Mouse (Mus musculus) heart, embryonic 10.5 days (tissue): ENCODE measurements around the gene Arhgap45. TPM values are rescaled to one million over a fixed set of nuclear protein-coding genes. Genes with fewer than 3 reads are reported as not detected.
"Not testable (repeated sequence)": the region's sequence is repeated elsewhere in the genome, so short reads cannot be mapped to it uniquely, and the experiment has no call there.

ENCODE experiments used
- DNase-seq: peaks from one replicate; pipeline ENCODE4 v3.0.0-alpha.2; 2017; ENCODE audit warnings: low spot score
- H3K27ac ChIP-seq: fragments of 300-500 bp; sonication (generic); 2 replicates; pipeline ENCODE4 v1.5.1; 2016; ENCODE audit warnings: mild to moderate bottlenecking
- H3K27me3 ChIP-seq: fragments of 300-500 bp; sonication (generic); 2 replicates; pipeline ENCODE4 v1.6.1; 2016; ENCODE audit warnings: mild to moderate bottlenecking; ENCODE audit not compliant: poor library complexity, insufficient read depth, severe bottlenecking
- H3K36me3 ChIP-seq: fragments of 300-500 bp; sonication (generic); 2 replicates; pipeline ENCODE4 v1.6.1; 2016; ENCODE audit warnings: mild to moderate bottlenecking, moderate library complexity
- H3K4me1 ChIP-seq: fragments of 300-500 bp; sonication (generic); 2 replicates; pipeline ENCODE4 v1.6.1; 2016; ENCODE audit warnings: mild to moderate bottlenecking
- H3K4me3 ChIP-seq: fragments of 300-500 bp; sonication (generic); 2 replicates; pipeline ENCODE4 v1.5.1; 2016; ENCODE audit warnings: mild to moderate bottlenecking, moderate library complexity
- H3K9me3 ChIP-seq: fragments of 300-500 bp; sonication (generic); 2 replicates; pipeline ENCODE4 v1.6.1; 2016; ENCODE audit warnings: mild to moderate bottlenecking, moderate library complexity
- WGBS: fragments of 180-500 bp; shearing (Covaris S2); methylation state at CpG from one replicate; pipeline ENCODE4 v1.1.7; 2016; 5-methylcytosine and 5-hydroxymethylcytosine counted together
- polyA plus RNA-seq: library from polyadenylated mRNA; unstranded; fragments of >200 nt; fragmentation: Nextera tagmentation; extraction: Ambion mirVana; gene quantifications from 2 replicates; pipeline ENCODE4 v1.2.1, GENCODE M21; 2016

Gene Arhgap45
- polyA plus RNA-seq, 1 experiment from 2014 or later, result 16.7 TPM

GRCm38 (mm10) chr10:80033511-80034391 lies 17.3 kb downstream of the Arhgap45 start:
- no peaks in the 10 kb centered on the region for H3K27me3 ChIP-seq
- 27% methylated on average over 9 of the region's 9 CpGs for WGBS
- no peak for DNase-seq
- H3K36me3 ChIP-seq, result peaks cover 68% of the 10 kb centered on the region
- H3K9me3 ChIP-seq, result no peaks in the 10 kb centered on the region
- H3K4me1 ChIP-seq, result peaks cover 61% of the 10 kb centered on the region
- H3K4me3 ChIP-seq, result peak overlapping the region; percentile 20; the same call in 1 of the 2 replicates
- peak overlapping the region; percentile 78 for H3K27ac ChIP-seq

- Histone ChIP-seq H3K4me1 (peaks cover 67% of the 10 kb centered on the region), H3K36me3 (peaks cover 56% of the 10 kb centered on the region), H3K27ac (peak overlapping the region; percentile 48; the same call in 1 of the 2 replicates), H3K9me3 (no peaks in the 10 kb centered on the region), H3K4me3 (no peak overlapping the region), H3K27me3 (no peaks in the 10 kb centered on the region)
- WGBS, result 66% methylated on average over 8 of the region's 8 CpGs
- DNase-seq, result no peak
These were observed 18.7 kb downstream of the Arhgap45 start for GRCm38 (mm10) chr10:80035148-80035547.

GRCm38 (mm10) chr10:80035686-80036085 lies 19.2 kb downstream of the Arhgap45 start:
- Histone ChIP-seq H3K27ac (peak overlapping the region; percentile 48; the same call in 1 of the 2 replicates), H3K4me3 (no peak overlapping the region), H3K27me3 (no peaks in the 10 kb centered on the region), H3K9me3 (no peaks in the 10 kb centered on the region), H3K4me1 (peaks cover 67% of the 10 kb centered on the region), H3K36me3 (peaks cover 51% of the 10 kb centered on the region)
- no peak for DNase-seq
- WGBS, result 87% methylated on average over 5 of the region's 5 CpGs

DNA sequence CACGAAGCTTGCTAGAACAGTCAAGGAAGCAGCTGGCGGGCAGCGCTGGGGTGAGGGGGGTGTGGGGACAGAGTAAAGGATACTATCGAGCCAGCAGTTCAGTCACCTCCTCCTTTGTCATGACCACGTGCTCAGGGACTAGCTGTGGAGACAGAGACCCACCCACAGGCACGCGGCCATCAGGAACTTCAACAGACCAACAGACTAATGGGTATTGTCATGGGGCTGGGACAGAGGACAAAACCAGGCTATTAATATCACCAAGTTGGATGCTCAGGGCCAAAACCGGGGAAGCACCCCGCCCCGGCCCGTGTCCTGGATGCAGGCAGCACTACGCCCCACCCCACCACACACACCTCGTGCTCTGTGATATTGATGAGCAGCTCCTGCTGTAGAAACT lies 20.4 kb downstream of the Arhgap45 start:
- Histone ChIP-seq H3K27ac (no peak overlapping the region), H3K4me1 (peaks cover 61% of the 10 kb centered on the region), H3K36me3 (peaks cover 44% of the 10 kb centered on the region), H3K27me3 (no peaks in the 10 kb centered on the region), H3K9me3 (no peaks in the 10 kb centered on the region), H3K4me3 (0 out of 2 replicates have a peak overlapping the region, but pooled peaks have one; percentile 12)
- DNase-seq, result no peak
- WGBS, result 93% methylated on average over 13 of the region's 13 CpGs

DNA sequence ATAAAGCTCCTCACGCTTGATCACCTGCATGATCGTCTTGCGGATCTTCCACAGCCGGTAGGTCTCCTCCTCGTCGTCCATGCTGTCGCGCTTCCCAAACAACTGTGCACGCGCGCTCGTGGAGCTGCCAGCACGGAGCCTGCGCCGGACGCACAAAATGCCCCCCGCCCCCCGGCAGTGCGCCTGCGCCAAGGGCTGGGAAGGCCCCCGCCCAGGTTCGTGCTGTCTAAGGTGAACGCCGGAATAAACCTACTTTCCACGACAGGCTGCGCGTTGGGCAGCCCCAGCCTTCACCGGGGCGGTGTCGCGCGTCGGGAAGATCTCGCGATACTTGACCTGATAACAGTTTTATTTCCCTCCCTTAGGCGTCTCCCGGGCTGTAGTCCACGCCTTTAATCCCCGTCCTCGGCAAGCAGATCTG lies 23.1 kb downstream of the Arhgap45 start, which contains the start of gene Polr2e:
Gene Polr2e, minus strand, starts transcription at position 237 of the 421 bp plus-strand sequence.
- peak within 1 kb of the TSS; percentile 82 for H3K4me3 ChIP-seq
- H3K4me1 ChIP-seq, result peaks cover 38% of the 10 kb centered on the region
- no peaks in the 10 kb centered on the region for H3K9me3 ChIP-seq
- peak; percentile 98 for DNase-seq
- H3K36me3 ChIP-seq, result peaks cover 41% of the 10 kb centered on the region
- peak within 1 kb of the TSS; percentile 87 for H3K27ac ChIP-seq
- H3K27me3 ChIP-seq, result no peaks in the 10 kb centered on the region
- under 1% methylated on average over 40 of the region's 40 CpGs for WGBS

- not testable (repeated sequence) for H3K9me3 ChIP-seq, H3K4me3 ChIP-seq, DNase-seq, H3K27me3 ChIP-seq
- 82% methylated on average over 8 of the region's 8 CpGs for WGBS
- peaks cover 21% of the 10 kb centered on the region for H3K36me3 ChIP-seq
- 0 out of 2 replicates have a peak overlapping the region, but pooled peaks have one; percentile 0 for H3K27ac ChIP-seq
- peaks cover 22% of the 10 kb centered on the region for H3K4me1 ChIP-seq
These were observed 25.1 kb downstream of the Arhgap45 start for GRCm38 (mm10) chr10:80041409-80042060.

DNA sequence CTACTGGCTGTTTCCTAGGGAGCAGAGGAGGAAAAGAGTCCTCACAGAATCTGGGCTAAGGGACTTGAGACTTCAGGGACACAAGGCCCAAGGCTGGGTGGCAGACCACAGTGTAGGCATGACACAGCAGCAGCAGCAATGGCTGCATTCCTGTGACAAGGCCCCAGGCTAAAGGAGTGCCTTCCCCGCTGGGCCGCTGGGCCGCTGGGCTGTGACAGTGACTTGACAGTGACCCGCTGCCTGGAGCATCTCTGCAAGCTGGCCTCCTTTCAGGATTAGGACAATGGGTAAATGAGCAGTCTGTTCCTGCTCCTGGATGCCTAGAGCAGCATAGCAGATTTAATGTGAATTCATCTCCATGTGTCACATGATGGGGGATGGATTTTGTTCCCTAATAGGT lies 27.6 kb downstream of the Arhgap45 start:
- H3K27ac ChIP-seq, result peak overlapping the region; percentile 65; the same call in 1 of the 2 replicates
- H3K36me3 ChIP-seq, result no peaks in the 10 kb centered on the region
- H3K27me3 ChIP-seq, result no peaks in the 10 kb centered on the region
- no peak overlapping the region for H3K4me3 ChIP-seq
- peaks cover 29% of the 10 kb centered on the region for H3K4me1 ChIP-seq
- H3K9me3 ChIP-seq, result no peaks in the 10 kb centered on the region
- WGBS, result 38% methylated on average over 4 of the region's 4 CpGs
- DNase-seq, result no peak

DNA sequence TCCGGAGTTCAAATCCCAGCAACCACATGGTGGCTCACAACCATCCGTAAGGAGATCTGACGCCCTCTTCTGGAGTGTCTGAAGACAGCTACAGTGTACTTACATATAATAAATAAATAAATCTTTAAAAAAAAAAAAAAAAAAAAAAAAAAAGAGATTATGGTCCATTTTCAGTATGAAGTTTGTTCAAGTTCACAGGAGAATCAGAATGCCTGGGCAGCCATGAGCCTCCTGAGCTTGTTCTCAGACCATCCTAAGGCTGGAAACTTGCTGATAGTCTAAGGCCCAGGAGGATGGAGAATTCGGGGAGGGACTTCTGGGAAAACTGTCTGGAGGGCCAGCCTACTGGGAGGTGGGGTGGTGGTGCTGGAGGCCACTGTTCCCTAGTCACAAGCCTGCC lies 28.9 kb downstream of the Arhgap45 start:
- not testable (repeated sequence) for H3K36me3 ChIP-seq, DNase-seq, H3K9me3 ChIP-seq, H3K4me3 ChIP-seq, H3K27me3 ChIP-seq, H3K27ac ChIP-seq
- 68% methylated on average over 4 of the region's 4 CpGs for WGBS
- peaks cover 29% of the 10 kb centered on the region for H3K4me1 ChIP-seq

DNA sequence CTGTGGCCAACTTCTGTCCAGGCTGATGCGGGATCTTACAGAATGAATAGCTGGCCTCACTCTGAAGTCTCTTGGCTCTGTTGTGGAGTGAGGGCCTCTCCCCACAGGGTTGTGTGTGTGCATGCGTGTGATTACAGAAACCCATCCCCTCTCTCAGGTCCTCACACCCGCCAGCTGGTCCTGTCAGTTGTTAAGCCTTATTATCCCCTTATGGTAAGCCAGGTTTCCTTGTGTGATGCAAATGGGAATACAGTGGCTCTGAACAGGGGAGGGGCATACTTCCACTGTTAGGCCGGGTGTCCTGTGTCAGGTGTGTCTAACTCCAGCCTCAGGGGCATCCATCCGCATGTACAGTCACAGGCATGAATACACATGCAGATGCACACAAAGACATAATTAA lies 29.3 kb downstream of the Arhgap45 start:
- Histone ChIP-seq H3K4me1 (peaks cover 33% of the 10 kb centered on the region), H3K27me3 (no peaks in the 10 kb centered on the region), H3K9me3 (no peaks in the 10 kb centered on the region), H3K27ac (no peak overlapping the region), H3K36me3 (no peaks in the 10 kb centered on the region), H3K4me3 (no peak overlapping the region)
- WGBS, result 84% methylated on average over 5 of the region's 5 CpGs
- no peak for DNase-seq

DNA sequence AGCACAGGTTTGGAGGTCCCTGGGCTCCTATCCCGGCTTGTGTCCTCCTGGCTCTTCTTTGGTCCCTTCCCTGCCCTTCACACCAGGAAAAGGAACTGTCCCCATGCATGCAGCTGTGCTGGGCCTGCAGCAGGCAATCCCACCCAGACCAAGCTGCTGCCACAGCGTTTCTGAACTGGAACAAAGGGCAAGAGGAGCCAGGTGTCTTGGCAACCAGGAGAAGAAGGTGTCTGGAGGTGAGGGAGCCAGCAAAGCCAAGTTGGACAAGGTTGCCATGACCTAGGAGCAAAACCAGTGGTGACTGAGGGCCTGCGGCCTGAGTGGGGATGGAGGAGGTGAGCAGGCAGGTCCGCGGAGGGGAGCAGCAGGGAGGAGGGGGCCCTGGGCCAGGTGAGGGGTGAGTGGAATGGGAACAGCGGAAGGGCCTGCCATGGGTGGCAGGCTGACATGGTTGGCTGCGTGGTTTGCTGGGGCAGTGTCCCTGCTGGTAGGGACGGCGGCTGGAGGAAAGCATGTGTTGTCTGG lies 30.6 kb downstream of the Arhgap45 start, which contains the start of gene Gpx4:
Gene Gpx4, plus strand, starts transcription at position 126 of the 525 bp plus-strand sequence.
- Histone ChIP-seq H3K4me3 (no peak within 1 kb of the TSS; the same call in 1 of the 2 replicates), H3K9me3 (no peaks in the 10 kb centered on the region), H3K27ac (peak within 1 kb of the TSS; percentile 76), H3K4me1 (peaks cover 45% of the 10 kb centered on the region), H3K27me3 (no peaks in the 10 kb centered on the region), H3K36me3 (no peaks in the 10 kb centered on the region)
- no peak for DNase-seq
- 55% methylated on average over 9 of the region's 9 CpGs for WGBS

- Histone ChIP-seq H3K9me3 (no peaks in the 10 kb centered on the region), H3K4me1 (peaks cover 58% of the 10 kb centered on the region), H3K36me3 (no peaks in the 10 kb centered on the region), H3K4me3 (no peak overlapping the region; the same call in 1 of the 2 replicates), H3K27ac (peak overlapping the region; percentile 76), H3K27me3 (no peaks in the 10 kb centered on the region)
- 32% methylated on average over 5 of the region's 5 CpGs for WGBS
- no peak for DNase-seq
These were observed 31.9 kb downstream of the Arhgap45 start for GRCm38 (mm10) chr10:80048396-80048795.

- Histone ChIP-seq H3K9me3 (no peaks in the 10 kb centered on the region), H3K4me1 (peaks cover 58% of the 10 kb centered on the region), H3K27me3 (no peaks in the 10 kb centered on the region), H3K36me3 (no peaks in the 10 kb centered on the region), H3K4me3 (no peak overlapping the region), H3K27ac (peak overlapping the region; percentile 76)
- 28% methylated on average over 3 of the region's 3 CpGs for whole genome bisulfite sequencing
- no peak for DNase-seq
These were observed 32.4 kb downstream of the Arhgap45 start for GRCm38 (mm10) chr10:80048834-80049233.
